Comparison of ENCODE assay signal across 8 mouse cellular contexts in genomic region chr16:18381621-18382258, GRCm38 (mm10). TPM values are rescaled to one million over a fixed set of nuclear protein-coding genes. Genes with fewer than 3 reads are reported as not detected.
DNase-seq lines count a peak whose midpoint lies in the region; ATAC-seq and TF ChIP-seq lines count a peak whose summit lies in the region.

No protein-coding gene starts in this region.

- H3K27me3 ChIP-seq in forebrain, embryonic 14.5 days (replicated peaks; ENCODE audit: control insufficient read depth, insufficient read depth, low read length) = no peaks in the 10 kb centered on the region
- H3K27me3 ChIP-seq in midbrain, embryonic 11.5 days (ENCODE audit: control insufficient read depth, insufficient read depth, low read length) = no peaks in the 10 kb centered on the region
- H3K27me3 ChIP-seq in stomach, postnatal 0 days (ENCODE audit: control insufficient read depth, insufficient read depth, low read length) = no peaks in the 10 kb centered on the region

- DNase-seq in right cerebral cortex, postnatal 10 days (ENCODE audit: low spot score in 2 of 2) = peak; percentile 56 to 63
- DNase-seq in right cerebral cortex, postnatal 25 days = no peak
- peak; percentile 88 for DNase-seq in forebrain, embryonic 14.5 days (ENCODE audit: low spot score)
- peak; percentile 92 for DNase-seq in midbrain, embryonic 11.5 days (ENCODE audit: low spot score, missing footprints)
- peak; percentile 28 for DNase-seq in stomach, postnatal 0 days (ENCODE audit: low spot score)
- no peak for DNase-seq in thymus, adult 18-20 months
- DNase-seq in heart, postnatal 36 days = no peak

- WGBS in forebrain, embryonic 14.5 days = 41% methylated on average over 6 of the region's 6 CpGs
- WGBS in midbrain, embryonic 11.5 days = 39% methylated on average over 6 of the region's 6 CpGs
- 70% methylated on average over 6 of the region's 6 CpGs for WGBS in stomach, postnatal 0 days

- peak overlapping the region; percentile 70 for H3K27ac ChIP-seq in forebrain, embryonic 14.5 days (ENCODE audit: low read depth, low read length)
- peak overlapping the region; percentile 78 for H3K27ac ChIP-seq in midbrain, embryonic 11.5 days (ENCODE audit: low read depth, low read length)
- no peak overlapping the region for H3K27ac ChIP-seq in stomach, postnatal 0 days (replicated peaks)

- no peak overlapping the region for H3K4me3 ChIP-seq in forebrain, embryonic 14.5 days (ENCODE audit: low read depth, low read length)
- no peak overlapping the region for H3K4me3 ChIP-seq in midbrain, embryonic 11.5 days (ENCODE audit: low read depth, low read length)
- no peak overlapping the region for H3K4me3 ChIP-seq in stomach, postnatal 0 days (ENCODE audit: low read depth, low read length)

- intact Hi-C loops in heart, postnatal 36 days (cut with DNase I) = no loop called here

- H3K36me3 ChIP-seq in forebrain, embryonic 14.5 days (ENCODE audit: control insufficient read depth, insufficient read depth, low read length) = no peaks in the 10 kb centered on the region
- no peaks in the 10 kb centered on the region for H3K36me3 ChIP-seq in midbrain, embryonic 11.5 days (ENCODE audit: control insufficient read depth, insufficient read depth, low read length)
- H3K36me3 ChIP-seq in stomach, postnatal 0 days (ENCODE audit: control insufficient read depth, insufficient read depth, low read length) = no peaks in the 10 kb centered on the region

- no peak for TF ChIP-seq CTCF in stomach, postnatal 0 days (IDR thresholded peaks at IDR 0.05; ENCODE audit: low read depth)

- H3K4me2 ChIP-seq in forebrain, embryonic 14.5 days (ENCODE audit: low read length) = no peak overlapping the region
- H3K4me2 ChIP-seq in midbrain, embryonic 11.5 days = no peak overlapping the region
- no peak overlapping the region for H3K4me2 ChIP-seq in stomach, postnatal 0 days (replicated peaks; ENCODE audit: low read depth)

- 0 out of 2 replicates have a peak overlapping the region, but pooled peaks have one; percentile 2 for H3K9ac ChIP-seq in forebrain, embryonic 14.5 days (ENCODE audit: low read length)
- no peak overlapping the region for H3K9ac ChIP-seq in midbrain, embryonic 11.5 days (ENCODE audit: low read length)
- H3K9ac ChIP-seq in stomach, postnatal 0 days (ENCODE audit: low read length) = no peak overlapping the region

- no peak for TF ChIP-seq EP300 in stomach, postnatal 0 days (optimal IDR thresholded peaks at IDR 0.05)

- ATAC-seq in forebrain, embryonic 14.5 days = peak; percentile 58
- peak; percentile 43 for ATAC-seq in midbrain, embryonic 11.5 days (ENCODE audit: low FRiP score)
- ATAC-seq in stomach, postnatal 0 days (ENCODE audit: low FRiP score, low TSS enrichment) = no peak
- ATAC-seq in granulocyte monocyte progenitor cell, adult 5-6 weeks (replicated peaks; ENCODE audit: poor library complexity, severe bottlenecking) = no peak

- H3K9me3 ChIP-seq in forebrain, embryonic 14.5 days (replicated peaks; ENCODE audit: control insufficient read depth, low read length) = no peaks in the 10 kb centered on the region
- no peaks in the 10 kb centered on the region for H3K9me3 ChIP-seq in midbrain, embryonic 11.5 days (ENCODE audit: control insufficient read depth, low read length)
- H3K9me3 ChIP-seq in stomach, postnatal 0 days (ENCODE audit: control insufficient read depth, low read length) = no peaks in the 10 kb centered on the region

- H3K4me1 ChIP-seq in forebrain, embryonic 14.5 days (ENCODE audit: control insufficient read depth, insufficient read depth, low read length) = peaks cover 55% of the 10 kb centered on the region
- peaks cover 70% of the 10 kb centered on the region for H3K4me1 ChIP-seq in midbrain, embryonic 11.5 days (ENCODE audit: control insufficient read depth, insufficient read depth, low read length)
- H3K4me1 ChIP-seq in stomach, postnatal 0 days (replicated peaks; ENCODE audit: control insufficient read depth, insufficient read depth) = no peaks in the 10 kb centered on the region

RNA-seq across cellular contexts. Expression of gene Arvcf, which starts 33.8 kb away (rescaled TPM):
- polyA plus RNA-seq in forebrain, embryonic 14.5 days (2014; fragmentation: Nextera tagmentation; extraction: Ambion mirVana) = 46.8 and 47.8 TPM in 2 replicates
- polyA plus RNA-seq in midbrain, embryonic 11.5 days (2014; fragmentation: Nextera tagmentation; extraction: Ambion mirVana) = 66.9 and 71.0 TPM in 2 replicates
- 7.8 and 8.7 TPM in 2 replicates for polyA plus RNA-seq in stomach, postnatal 0 days (2015; fragmentation: Nextera tagmentation; extraction: Ambion mirVana)
- total RNA-seq in granulocyte monocyte progenitor cell, adult 5-6 weeks (2014; fragmentation: Nextera tagmentation) = 1.8 and 1.9 TPM in 2 replicates
- total RNA-seq in granulocyte monocyte progenitor cell, adult 5-6 weeks (2017) = 0.21 and 2.8 TPM in 2 replicates
- total RNA-seq in heart, postnatal 36 days (2021) = 10 to 100 TPM; 21.1 to 25.6 TPM

RNA-seq across cellular contexts. Expression of gene Tango2, which starts 33.8 kb away (rescaled TPM):
- 78.7 and 81.3 TPM in 2 replicates for polyA plus RNA-seq in forebrain, embryonic 14.5 days (2014; fragmentation: Nextera tagmentation; extraction: Ambion mirVana)
- polyA plus RNA-seq in midbrain, embryonic 11.5 days (2014; fragmentation: Nextera tagmentation; extraction: Ambion mirVana) = 38.9 and 39.2 TPM in 2 replicates
- polyA plus RNA-seq in stomach, postnatal 0 days (2015; fragmentation: Nextera tagmentation; extraction: Ambion mirVana) = 16.2 and 16.9 TPM in 2 replicates
- 20.3 and 30.5 TPM in 2 replicates for total RNA-seq in granulocyte monocyte progenitor cell, adult 5-6 weeks (2014; fragmentation: Nextera tagmentation)
- total RNA-seq in granulocyte monocyte progenitor cell, adult 5-6 weeks (2017) = 5.4 and 8.8 TPM in 2 replicates
- total RNA-seq in heart, postnatal 36 days (2021) = 100 to 1,000 TPM; 152 to 177 TPM

RNA-seq across cellular contexts. Expression of gene Txnrd2, which starts 44.4 kb away (rescaled TPM):
- 22.0 and 23.5 TPM in 2 replicates for polyA plus RNA-seq in forebrain, embryonic 14.5 days (2014; fragmentation: Nextera tagmentation; extraction: Ambion mirVana)
- 21.0 and 22.7 TPM in 2 replicates for polyA plus RNA-seq in midbrain, embryonic 11.5 days (2014; fragmentation: Nextera tagmentation; extraction: Ambion mirVana)
- polyA plus RNA-seq in stomach, postnatal 0 days (2015; fragmentation: Nextera tagmentation; extraction: Ambion mirVana) = 16.2 and 16.8 TPM in 2 replicates
- total RNA-seq in granulocyte monocyte progenitor cell, adult 5-6 weeks (2014; fragmentation: Nextera tagmentation) = 13.1 and 28.8 TPM in 2 replicates
- 8.8 and 9.7 TPM in 2 replicates for total RNA-seq in granulocyte monocyte progenitor cell, adult 5-6 weeks (2017)
- 10 to 100 TPM; 41.0 to 42.8 TPM for total RNA-seq in heart, postnatal 36 days (2021)

RNA-seq across cellular contexts. Expression of gene Comt, which starts 44.9 kb away (rescaled TPM):
- polyA plus RNA-seq in forebrain, embryonic 14.5 days (2014; fragmentation: Nextera tagmentation; extraction: Ambion mirVana) = 54.6 and 71.9 TPM in 2 replicates
- polyA plus RNA-seq in midbrain, embryonic 11.5 days (2014; fragmentation: Nextera tagmentation; extraction: Ambion mirVana) = 50.8 and 52.5 TPM in 2 replicates
- 95.1 and 99.6 TPM in 2 replicates for polyA plus RNA-seq in stomach, postnatal 0 days (2015; fragmentation: Nextera tagmentation; extraction: Ambion mirVana)
- total RNA-seq in granulocyte monocyte progenitor cell, adult 5-6 weeks (2014; fragmentation: Nextera tagmentation) = 40.4 and 48.4 TPM in 2 replicates
- total RNA-seq in granulocyte monocyte progenitor cell, adult 5-6 weeks (2017) = 34.1 and 34.6 TPM in 2 replicates
- total RNA-seq in heart, postnatal 36 days (2021) = 100 to 1,000 TPM; 130 to 150 TPM

Comparison
In these comparisons a context has a peak if more than half of its experiments do, and no peak if none do; other contexts are left out.
1. DNase-seq: peak in right cerebral cortex, postnatal 10 days (2 of 2), forebrain, embryonic 14.5 days (single experiment), midbrain, embryonic 11.5 days (single experiment) and stomach, postnatal 0 days (single experiment); none in right cerebral cortex, postnatal 25 days (single experiment), thymus, adult 18-20 months (0 of 2) and heart, postnatal 36 days (0 of 2).
2. ATAC-seq: peak in forebrain, embryonic 14.5 days (single experiment) and midbrain, embryonic 11.5 days (single experiment); none in stomach, postnatal 0 days (single experiment) and granulocyte monocyte progenitor cell, adult 5-6 weeks (single experiment).